Mouse (Mus musculus) cerebellum, postnatal 10 days (tissue): ENCODE results near the gene Mfsd4b4.
"Not testable (repeated sequence)": the region's sequence is repeated elsewhere in the genome, so short reads cannot be mapped to it uniquely, and the experiment has no call there.

Source experiments
- DNase-seq, 2 experiments: peaks; one replicate each; pipeline ENCODE4 v3.0.0; 2021; ENCODE audit warnings: mixed read lengths in 2 of 2

Gene Mfsd4b4

GRCm38 (mm10) chr10:39898874-39899371, at the start of gene Mfsd4b4:
Mfsd4b4 (minus strand) TSS chr10:39899238.
- DNase-seq: peak; percentile 91 to 93

GRCm38 (mm10) chr10:39947195-39947594, 48.2 kb upstream of the Mfsd4b4 start:
- DNase-seq: not testable (repeated sequence)

- no peak for DNase-seq
These were observed 37.5 kb upstream of the Mfsd4b4 start for GRCm38 (mm10) chr10:39936553-39936952.

GRCm38 (mm10) chr10:39926616-39927139, 27.6 kb upstream of the Mfsd4b4 start, which contains the start of gene Mfsd4b2:
Mfsd4b2 (minus strand) TSS chr10:39926923.
- peak; percentile 29 to 36 for DNase-seq

- DNase-seq: not testable (repeated sequence)
These were observed 25.5 kb upstream of the Mfsd4b4 start for GRCm38 (mm10) chr10:39924556-39924955.

GRCm38 (mm10) chr10:39912616-39913015, 13.6 kb upstream of the Mfsd4b4 start:
- DNase-seq: no peak

- no peak for DNase-seq
These were observed 9.9 kb upstream of the Mfsd4b4 start for GRCm38 (mm10) chr10:39908768-39909441.

- DNase-seq: no peak
These were observed 8.0 kb upstream of the Mfsd4b4 start for GRCm38 (mm10) chr10:39906799-39907658.

GRCm38 (mm10) chr10:39904191-39904590, 5.2 kb upstream of the Mfsd4b4 start:
- no peak for DNase-seq

GRCm38 (mm10) chr10:39896503-39896902, 2.5 kb downstream of the Mfsd4b4 start:
- DNase-seq: no peak

- DNase-seq: no peak
These were observed 5.0 kb downstream of the Mfsd4b4 start for GRCm38 (mm10) chr10:39893702-39894697.

GRCm38 (mm10) chr10:39888621-39889020, 10.4 kb downstream of the Mfsd4b4 start:
- no peak for DNase-seq

GRCm38 (mm10) chr10:39865509-39865908, 33.5 kb downstream of the Mfsd4b4 start:
- DNase-seq: no peak

- DNase-seq: no peak
These were observed 56.4 kb downstream of the Mfsd4b4 start for GRCm38 (mm10) chr10:39842621-39843020.
